Mouse (Mus musculus) adrenal gland, adult 2 months (tissue): ENCODE measurements around the gene Cdk11b. TPM values are rescaled to one million over a fixed set of nuclear protein-coding genes. Genes with fewer than 3 reads are reported as not detected.
"Not testable (repeated sequence)": the region's sequence is repeated elsewhere in the genome, so short reads cannot be mapped to it uniquely, and the experiment has no call there.

Experiments
- DNase-seq: peaks from one replicate; pipeline ENCODE4 v3.0.0; 2021
- polyA plus RNA-seq: library from polyadenylated mRNA; depleted of rRNA; stranded (reverse); fragments of >200 nt; gene quantifications from 2 replicates; pipeline ENCODE4 v1.2.3, GENCODE M21; 2012; rRNA removed
- total RNA-seq, 2 experiments: library from RNA; stranded (reverse); gene quantifications; 2 replicates each; pipeline ENCODE4 v1.2.3; 2021

Gene Cdk11b
- total and polyA plus RNA-seq, 3 experiments: 18.9 to 46.7 (median 41.6) TPM

DNA sequence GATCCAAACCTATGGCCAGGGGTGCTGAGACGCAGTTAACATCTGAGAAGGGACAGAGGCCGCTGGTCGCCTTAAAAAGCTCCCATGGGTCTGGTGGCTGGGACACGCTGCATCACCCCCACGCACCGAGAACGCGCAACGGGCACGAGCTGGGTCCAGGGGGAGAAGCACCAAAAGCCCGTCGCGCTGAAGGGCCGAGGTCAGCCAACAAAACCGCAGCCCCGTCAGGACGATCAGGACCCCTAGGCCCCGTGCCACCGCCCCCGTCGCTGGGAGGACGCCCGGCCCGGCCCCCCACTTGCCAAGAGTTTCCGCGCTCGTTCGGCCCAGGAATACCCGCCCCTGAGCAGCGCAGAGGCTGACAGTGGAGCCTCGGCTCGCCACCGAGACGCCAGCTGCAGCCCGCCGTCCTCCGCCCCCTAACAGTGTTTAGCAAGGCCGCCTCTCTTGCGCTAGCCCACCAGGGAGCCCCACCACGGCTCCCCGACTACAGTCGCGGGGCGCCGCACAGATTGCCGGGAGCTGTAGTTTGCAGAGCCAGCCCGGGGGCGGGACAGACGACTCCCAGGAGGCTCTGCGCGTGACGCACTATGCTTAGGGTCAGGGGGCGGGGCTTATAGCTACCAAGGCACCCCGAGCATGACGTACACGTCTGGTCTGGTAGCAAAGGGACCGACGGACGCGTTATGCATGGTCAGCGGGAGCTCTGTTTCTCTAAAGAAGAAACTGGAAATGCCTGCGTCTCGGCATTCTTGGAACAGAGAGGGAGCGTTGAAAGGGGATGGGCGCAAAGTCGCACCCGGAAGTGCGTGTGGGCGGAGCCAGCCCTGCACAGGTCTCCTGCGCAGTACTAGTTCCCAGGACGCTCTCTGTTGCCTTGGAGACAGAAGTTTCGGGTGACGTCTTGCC is 44.3 kb downstream of the Cdk11b start, which contains the start of gene Mib2:
TSS of gene Mib2 (minus strand) at position 510 of the 909 bp plus-strand sequence.
- peak; percentile 97 for DNase-seq

DNA sequence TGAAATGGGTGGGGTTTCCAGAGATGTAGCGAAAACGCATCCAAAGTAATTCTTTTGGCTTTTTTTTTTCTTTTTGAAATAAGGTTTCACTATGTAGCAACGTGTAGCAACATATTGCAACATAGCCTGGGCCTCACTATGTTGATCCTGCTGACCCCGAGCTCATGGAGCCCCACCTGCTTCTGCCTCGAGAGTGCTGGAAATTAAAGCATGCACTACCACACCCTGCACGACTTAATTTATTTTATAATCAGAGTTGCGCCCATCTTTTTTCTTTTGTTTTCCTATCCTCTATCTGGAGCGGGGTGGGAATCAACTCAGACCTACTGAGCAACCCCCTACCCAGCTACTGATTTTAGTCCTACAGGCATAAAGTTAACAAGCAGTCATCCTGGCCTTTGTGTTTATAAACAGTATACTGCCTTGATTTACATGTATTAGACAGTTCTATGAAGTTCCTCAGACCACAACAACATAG is 45.0 kb downstream of the Cdk11b start:
- DNase-seq: no peak

DNA sequence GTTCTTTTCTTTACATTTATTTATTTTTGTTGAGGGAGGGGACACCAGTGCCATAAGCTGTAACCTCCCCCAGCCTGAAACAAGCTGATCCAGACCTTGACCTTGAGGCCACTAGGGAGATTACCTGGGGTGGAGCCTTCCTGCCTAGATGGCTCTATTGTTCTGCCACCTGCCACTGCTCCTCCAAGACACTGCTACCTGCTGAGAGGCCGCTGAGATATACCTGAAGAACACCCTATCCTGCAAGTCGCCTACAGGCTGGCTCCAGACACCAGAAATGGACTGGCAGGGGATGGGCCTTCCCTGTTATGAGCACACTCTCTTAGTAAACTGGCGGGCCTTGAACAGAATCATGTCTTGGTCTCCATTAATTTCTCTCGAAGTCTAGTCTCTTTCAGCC is 45.6 kb downstream of the Cdk11b start:
- not testable (repeated sequence) for DNase-seq

DNA sequence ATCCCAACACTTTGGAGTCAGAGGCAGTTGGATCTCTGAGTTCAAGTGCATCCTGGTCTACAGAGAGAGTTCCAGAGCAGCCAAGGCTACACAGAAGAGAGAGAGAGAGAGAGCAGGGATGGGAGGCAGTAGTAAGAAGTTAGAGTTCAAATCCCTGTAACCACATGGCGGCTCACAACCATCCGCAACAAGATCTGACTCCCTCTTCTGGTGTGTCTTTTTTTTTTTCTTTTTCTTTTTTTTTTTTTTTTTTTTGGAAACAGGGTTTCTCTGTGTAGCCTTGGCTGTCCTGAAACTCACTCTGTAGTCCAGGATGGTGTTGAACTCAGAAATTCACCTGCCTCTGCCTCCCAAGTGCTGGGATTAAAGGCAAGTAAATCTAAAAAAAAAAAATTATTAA is 47.4 kb downstream of the Cdk11b start:
- no peak for DNase-seq

DNA sequence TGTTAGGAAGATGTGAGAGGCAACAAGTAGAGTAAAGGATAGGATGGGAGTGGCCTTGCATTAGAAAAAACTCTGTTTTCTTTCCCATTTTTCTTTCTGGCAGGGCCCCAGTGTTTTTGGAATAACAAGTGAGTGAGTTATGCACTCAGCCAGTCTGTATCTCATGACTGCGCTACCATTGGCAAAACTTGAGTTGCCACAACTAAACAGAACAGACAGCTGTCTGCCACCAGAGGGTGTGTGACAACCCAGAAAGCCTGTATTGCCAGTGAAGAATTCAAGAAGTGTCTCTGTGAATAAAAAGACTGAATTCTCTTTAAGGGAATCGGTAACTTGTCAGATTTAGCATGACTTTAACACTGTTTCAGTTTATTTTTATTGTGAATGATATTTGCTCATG is 51.3 kb downstream of the Cdk11b start:
- peak; percentile 44 for DNase-seq

DNA sequence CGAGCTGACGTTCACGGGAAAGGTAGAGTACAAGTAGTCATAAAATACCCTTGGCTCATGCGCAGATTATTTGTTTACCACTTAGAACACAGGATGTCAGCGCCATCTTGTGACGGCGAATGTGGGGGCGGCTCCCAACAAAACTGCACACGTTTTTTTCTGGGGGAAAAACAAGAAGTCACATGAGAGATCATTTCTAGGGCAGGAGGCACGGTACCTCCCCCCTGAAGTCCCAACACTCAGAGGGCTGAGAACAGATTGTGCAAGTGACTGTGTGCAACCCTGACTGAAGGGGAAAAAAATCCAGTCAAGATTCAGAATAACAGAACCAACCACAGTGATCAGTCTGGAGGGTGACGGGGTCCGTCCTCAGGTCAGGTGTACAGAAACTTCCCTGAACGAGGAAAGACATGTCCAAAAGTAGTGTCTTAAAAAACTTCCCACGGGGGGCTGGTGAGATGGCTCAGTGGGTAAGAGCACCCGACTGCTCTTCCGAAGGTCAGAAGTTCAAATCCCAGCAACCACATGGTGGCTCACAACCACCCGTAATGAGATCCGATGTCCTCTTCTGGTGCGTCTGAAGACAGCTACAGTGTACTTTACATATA is 59.1 kb downstream of the Cdk11b start:
- DNase-seq: not testable (repeated sequence)

DNA sequence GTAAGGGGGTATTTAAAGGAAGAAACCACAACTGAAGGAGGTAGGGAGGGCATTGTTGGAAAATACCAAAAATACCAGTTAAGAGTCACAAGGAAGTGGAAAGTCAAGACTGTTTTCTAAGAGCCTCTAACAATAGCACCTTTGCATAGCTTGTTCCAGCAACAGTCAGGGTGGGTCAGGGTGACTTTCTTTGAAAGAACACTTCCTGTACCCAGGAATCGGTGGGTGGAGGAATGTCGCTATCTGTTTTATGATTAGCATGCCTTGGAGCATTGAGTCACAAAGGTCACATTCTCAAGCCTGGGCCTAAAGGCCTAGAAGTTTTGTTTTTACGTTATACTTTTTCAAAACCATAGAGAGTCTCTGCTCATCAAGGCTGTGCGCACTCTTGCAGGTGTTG is 63.1 kb downstream of the Cdk11b start:
- not testable (repeated sequence) for DNase-seq

DNA sequence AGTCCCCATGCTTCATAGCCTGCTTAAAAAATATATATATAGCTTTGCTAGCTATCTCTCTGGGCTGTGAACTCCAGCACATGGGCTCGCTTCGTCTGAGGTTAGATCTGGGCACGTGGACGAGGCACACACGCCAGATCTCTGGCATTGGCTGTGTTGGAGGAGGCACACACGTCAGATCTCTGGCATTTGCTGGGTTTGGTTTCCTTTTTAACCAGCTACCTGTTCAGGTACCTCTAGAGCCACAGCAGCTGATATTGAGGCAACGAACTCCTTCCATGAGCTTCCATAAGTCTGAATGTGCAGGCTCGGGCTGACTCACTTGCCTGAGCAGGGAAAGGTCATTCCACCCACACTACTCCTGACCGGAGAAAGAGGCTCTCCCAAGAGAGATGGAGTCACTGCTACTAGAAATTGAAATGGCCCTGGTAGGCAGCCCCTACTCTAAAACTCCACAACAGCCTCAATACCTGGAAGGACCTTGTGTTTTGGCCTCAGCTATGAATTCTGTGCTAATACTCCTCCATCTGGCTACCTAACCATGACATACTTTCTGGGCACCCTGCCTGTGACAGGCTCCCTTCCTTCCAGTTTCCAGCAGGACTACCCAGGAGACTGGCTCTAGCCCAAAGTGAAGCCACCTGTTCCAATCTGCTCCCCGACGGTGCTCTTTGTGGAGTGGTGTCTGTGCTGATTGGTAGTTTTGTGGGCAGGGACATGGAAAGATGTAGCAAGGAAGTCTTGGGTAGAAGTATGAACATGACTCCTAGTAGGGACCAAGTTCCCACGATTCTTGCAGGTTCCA is 66.1 kb downstream of the Cdk11b start:
- peak; percentile 40 for DNase-seq

DNA sequence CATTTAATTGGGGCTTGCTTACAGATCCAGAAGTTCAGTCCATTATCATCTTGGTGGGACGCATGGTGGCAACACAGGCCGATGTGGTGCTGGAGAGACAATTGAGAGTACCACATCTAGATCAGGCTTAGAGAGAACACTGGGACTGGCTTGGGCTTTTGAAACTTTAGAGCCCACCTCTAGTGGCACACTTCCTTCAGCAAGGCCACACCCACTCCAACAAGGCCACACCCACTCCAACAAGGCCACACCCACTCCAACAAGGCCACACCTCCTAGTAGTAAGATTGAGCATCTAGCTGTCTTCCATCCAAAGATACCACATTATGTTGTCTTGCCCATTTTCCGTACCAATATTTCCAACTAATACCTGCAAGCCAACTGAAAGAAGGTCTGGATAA is 67.8 kb downstream of the Cdk11b start:
- DNase-seq: no peak

DNA sequence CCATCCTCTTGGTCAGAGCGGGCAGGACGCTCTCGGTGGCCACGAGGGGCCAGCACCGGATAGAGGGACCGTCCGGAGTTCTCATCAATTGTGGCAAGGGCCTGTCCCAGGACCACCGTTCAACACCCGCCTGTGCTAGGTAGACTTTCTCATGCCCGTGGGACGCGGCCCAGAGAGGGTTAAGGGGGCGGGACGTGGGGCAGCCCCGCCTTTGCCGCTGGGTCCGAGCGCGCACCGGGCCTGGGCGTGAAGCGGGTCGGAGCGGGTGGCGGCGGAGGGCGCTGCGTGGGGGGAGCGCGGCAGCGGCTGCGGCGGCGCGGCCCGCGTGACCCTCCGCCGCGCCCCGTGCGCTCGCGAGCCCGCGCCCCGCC is 69.4 kb downstream of the Cdk11b start, which contains the start of gene Fndc10:
TSS of gene Fndc10 (plus strand) at position 232 of the 371 bp plus-strand sequence.
- peak; percentile 87 for DNase-seq

DNA sequence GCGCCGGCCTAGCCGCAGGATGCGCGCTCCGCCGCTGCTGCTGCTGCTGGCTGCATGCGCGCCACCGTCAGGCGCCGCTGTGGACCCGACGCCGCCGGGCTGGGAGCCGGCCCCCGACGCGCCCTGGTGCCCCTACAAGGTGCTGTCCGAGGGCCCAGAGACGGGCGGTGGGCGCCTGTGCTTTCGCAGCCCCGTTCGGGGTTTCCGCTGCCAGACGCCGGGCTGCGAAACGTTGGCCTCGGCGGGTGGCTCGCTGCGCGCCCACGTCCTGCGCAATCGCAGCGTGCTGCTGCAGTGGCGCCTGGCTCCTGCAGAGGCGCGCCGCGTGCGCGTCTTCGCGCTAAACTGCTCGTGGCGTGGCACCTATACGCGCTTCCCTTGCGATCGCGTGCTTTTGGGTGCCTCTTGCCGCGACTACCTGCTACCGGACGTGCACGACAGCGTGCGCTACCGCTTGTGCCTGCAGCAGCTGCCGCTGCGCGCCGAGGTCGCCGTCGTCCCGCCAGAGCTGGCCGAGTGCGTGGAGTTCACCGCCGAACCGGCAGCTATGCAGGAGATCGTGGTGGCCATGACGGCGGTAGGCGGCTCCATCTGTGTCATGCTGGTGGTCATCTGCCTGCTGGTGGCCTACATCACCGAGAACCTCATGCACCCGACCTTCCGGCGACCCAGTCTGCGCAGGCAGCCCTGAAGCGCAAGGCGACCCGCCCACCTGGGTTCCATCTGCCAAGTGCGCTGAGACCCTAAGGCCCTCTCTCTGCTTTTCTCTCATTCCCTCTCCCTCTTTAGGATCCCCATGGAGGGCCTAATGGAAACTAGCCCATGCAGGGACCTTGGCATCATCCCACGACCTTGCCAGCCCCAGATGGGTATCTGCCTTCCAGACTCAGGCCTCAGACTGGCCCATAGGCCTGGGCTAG is 70.1 kb downstream of the Cdk11b start:
- peak; percentile 85 for DNase-seq

DNA sequence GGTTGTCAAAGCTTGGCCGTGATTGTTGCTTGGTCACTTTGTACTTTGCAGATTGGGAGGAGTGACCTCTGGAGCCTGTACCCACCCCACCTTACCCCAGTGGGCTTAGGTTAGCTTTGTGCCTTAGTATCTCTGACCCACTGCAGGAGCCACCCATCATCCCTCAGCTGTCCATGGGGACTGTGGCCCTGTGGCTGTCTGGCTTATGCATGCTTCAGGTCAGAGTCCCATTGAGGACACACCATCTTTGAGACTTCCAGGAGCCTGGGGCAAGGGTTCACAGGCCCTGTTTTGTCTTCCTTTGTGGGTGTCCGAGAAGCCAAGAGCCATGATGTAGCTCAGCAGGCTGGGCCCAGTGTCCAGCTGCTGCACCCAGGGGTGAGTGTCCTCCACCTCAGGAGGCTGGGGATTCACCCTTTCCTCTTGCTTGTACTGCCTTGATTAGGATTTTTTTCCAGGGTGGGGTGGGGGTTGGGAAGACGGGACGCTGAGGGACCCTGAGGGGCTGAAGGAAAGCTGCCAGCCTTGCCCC is 70.9 kb downstream of the Cdk11b start:
- peak; percentile 32 for DNase-seq

DNA sequence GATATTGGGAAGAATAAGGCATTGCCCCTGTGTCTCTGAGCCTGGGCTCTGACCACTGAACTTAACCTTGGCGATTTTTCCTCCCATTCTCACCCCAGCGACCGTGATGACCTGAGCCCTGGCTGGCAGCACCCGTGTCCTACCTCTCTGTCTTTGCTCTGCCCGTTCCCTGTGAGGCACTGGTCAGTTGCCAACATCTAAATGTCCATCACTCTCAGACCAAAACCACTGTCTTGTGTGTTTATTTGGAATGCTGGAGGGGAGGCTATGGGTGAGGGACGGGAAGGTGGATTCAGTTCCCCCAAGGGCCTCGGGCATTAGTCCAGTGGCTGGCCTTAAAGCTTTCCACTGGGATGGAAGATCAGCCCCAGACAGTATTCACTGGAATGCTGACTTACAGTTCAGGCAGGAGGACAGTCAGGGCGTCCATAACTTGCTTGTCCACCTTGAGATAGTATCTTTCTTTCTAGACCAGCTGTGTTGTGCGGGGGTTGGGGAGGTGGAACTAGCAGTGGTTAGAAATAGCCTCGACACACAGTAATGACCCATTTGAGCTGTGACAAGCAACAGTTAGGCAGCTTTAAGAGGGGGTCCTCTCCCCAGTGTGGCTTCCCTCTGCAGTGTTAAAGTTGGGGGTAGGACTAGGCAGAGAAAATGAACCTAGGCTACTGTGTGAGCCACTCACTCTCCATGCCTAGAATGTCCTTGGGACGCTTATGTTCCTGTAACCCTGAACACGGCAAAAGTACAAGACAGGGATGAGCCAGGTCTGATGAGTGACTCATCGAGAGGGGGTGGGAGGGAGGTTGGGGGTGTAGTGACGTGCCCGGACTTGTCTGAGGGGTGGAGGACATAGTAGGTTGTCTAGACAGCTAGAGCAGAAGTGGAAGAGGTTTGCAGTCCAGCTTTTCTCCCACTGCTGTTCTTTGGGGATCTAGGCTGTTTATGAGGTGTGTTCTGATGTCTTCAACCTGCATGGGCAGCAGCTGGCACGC is 71.9 kb downstream of the Cdk11b start:
- peak; percentile 80 for DNase-seq

Other genes with a start within 250 kb of the Cdk11b start
- not detected for gene Gabrd, start 226.7 kb upstream of the Cdk11b start, total RNA-seq
- 0.86 and 1.4 TPM in 2 replicates for gene Gabrd, start 226.7 kb upstream of the Cdk11b start, polyA plus RNA-seq
- under 1 TPM; 0.62 to 0.63 TPM for gene Cfap74, start 215.7 kb upstream of the Cdk11b start, total RNA-seq
- 0.50 and 0.65 TPM in 2 replicates for gene Cfap74, start 215.7 kb upstream of the Cdk11b start, polyA plus RNA-seq
- gene Tmem52, start 155.7 kb upstream of the Cdk11b start, total RNA-seq: 10 to 100 TPM in 1 of 2 experiments, 1 to 10 TPM in 1; 7.5 to 13.1 TPM
- 79.1 and 189 TPM in 2 replicates for gene Tmem52, start 155.7 kb upstream of the Cdk11b start, polyA plus RNA-seq
- 100 to 1,000 TPM; 445 to 452 TPM for gene Gnb1, start 133.5 kb upstream of the Cdk11b start, total RNA-seq
- 353 and 354 TPM in 2 replicates for gene Gnb1, start 133.5 kb upstream of the Cdk11b start, polyA plus RNA-seq
- 100 to 1,000 TPM; 184 to 322 TPM for gene Nadk, start 62.5 kb upstream of the Cdk11b start, total RNA-seq
- 297 and 390 TPM in 2 replicates for gene Nadk, start 62.5 kb upstream of the Cdk11b start, polyA plus RNA-seq
- gene Slc35e2, start 23.4 kb upstream of the Cdk11b start, total RNA-seq: 10 to 100 TPM; 33.6 to 35.9 TPM
- 17.5 and 29.6 TPM in 2 replicates for gene Slc35e2, start 23.4 kb upstream of the Cdk11b start, polyA plus RNA-seq
- not detected for gene Gm10563, start 20.6 kb downstream of the Cdk11b start, total RNA-seq
- not detected in 2 replicates for gene Gm10563, start 20.6 kb downstream of the Cdk11b start, polyA plus RNA-seq
- 1 to 10 TPM; 5.2 to 7.6 TPM for gene Mmp23, start 28.5 kb downstream of the Cdk11b start, total RNA-seq
- gene Mmp23, start 28.5 kb downstream of the Cdk11b start, polyA plus RNA-seq: 23.2 and 23.9 TPM in 2 replicates
- gene Mib2, start 44.3 kb downstream of the Cdk11b start, total RNA-seq: 10 to 100 TPM; 40.8 to 50.9 TPM
- gene Mib2, start 44.3 kb downstream of the Cdk11b start, polyA plus RNA-seq: 110 and 117 TPM in 2 replicates
- 10 to 100 TPM; 42.6 to 65.1 TPM for gene Fndc10, start 69.5 kb downstream of the Cdk11b start, total RNA-seq
- 247 and 266 TPM in 2 replicates for gene Fndc10, start 69.5 kb downstream of the Cdk11b start, polyA plus RNA-seq
- gene Ssu72, start 79.9 kb downstream of the Cdk11b start, total RNA-seq: 100 to 1,000 TPM; 104 to 143 TPM
- 178 and 190 TPM in 2 replicates for gene Ssu72, start 79.9 kb downstream of the Cdk11b start, polyA plus RNA-seq
- under 1 TPM; 0.55 to 0.73 TPM for gene Tmem240, start 109.9 kb downstream of the Cdk11b start, total RNA-seq
- 2.0 and 3.1 TPM in 2 replicates for gene Tmem240, start 109.9 kb downstream of the Cdk11b start, polyA plus RNA-seq
- gene Atad3a, start 136.2 kb downstream of the Cdk11b start, total RNA-seq: 10 to 100 TPM; 71.4 to 90.7 TPM
- 226 and 242 TPM in 2 replicates for gene Atad3a, start 136.2 kb downstream of the Cdk11b start, polyA plus RNA-seq
- gene Vwa1, start 149.8 kb downstream of the Cdk11b start, total RNA-seq: 1 to 10 TPM; 2.5 to 4.8 TPM
- 9.4 and 12.0 TPM in 2 replicates for gene Vwa1, start 149.8 kb downstream of the Cdk11b start, polyA plus RNA-seq
- under 1 TPM; 0.52 to 0.62 TPM for gene Tmem88b, start 161.0 kb downstream of the Cdk11b start, total RNA-seq
- gene Tmem88b, start 161.0 kb downstream of the Cdk11b start, polyA plus RNA-seq: 0.81 and 0.97 TPM in 2 replicates
- gene Ankrd65, start 165.6 kb downstream of the Cdk11b start, total RNA-seq: not detected
- gene Ankrd65, start 165.6 kb downstream of the Cdk11b start, polyA plus RNA-seq: 0.11 and 0.16 TPM in 2 replicates
- gene Mrpl20, start 178.0 kb downstream of the Cdk11b start, total RNA-seq: 100 to 1,000 TPM; 122 to 141 TPM
- gene Mrpl20, start 178.0 kb downstream of the Cdk11b start, polyA plus RNA-seq: 42.1 and 65.2 TPM in 2 replicates
- 100 to 1,000 TPM in 1 of 2 experiments, 10 to 100 TPM in 1; 70.2 to 118 TPM for gene Ccnl2, start 187.6 kb downstream of the Cdk11b start, total RNA-seq
- gene Ccnl2, start 187.6 kb downstream of the Cdk11b start, polyA plus RNA-seq: 56.0 and 58.2 TPM in 2 replicates
- 100 to 1,000 TPM; 155 to 164 TPM for gene Aurkaip1, start 206.4 kb downstream of the Cdk11b start, total RNA-seq
- gene Aurkaip1, start 206.4 kb downstream of the Cdk11b start, polyA plus RNA-seq: 276 and 293 TPM in 2 replicates
- gene Mxra8, start 214.8 kb downstream of the Cdk11b start, total RNA-seq: 10 to 100 TPM; 36.9 to 55.5 TPM
- gene Mxra8, start 214.8 kb downstream of the Cdk11b start, polyA plus RNA-seq: 164 and 185 TPM in 2 replicates
- 10 to 100 TPM; 58.1 to 66.7 TPM for gene Dvl1, start 222.5 kb downstream of the Cdk11b start, total RNA-seq
- 187 and 202 TPM in 2 replicates for gene Dvl1, start 222.5 kb downstream of the Cdk11b start, polyA plus RNA-seq
- gene Tas1r3, start 238.5 kb downstream of the Cdk11b start, total RNA-seq: under 1 TPM; 0.32 to 0.35 TPM
- gene Tas1r3, start 238.5 kb downstream of the Cdk11b start, polyA plus RNA-seq: 0.56 and 0.62 TPM in 2 replicates
- 10 to 100 TPM; 18.7 to 21.1 TPM for gene Cptp, start 244.6 kb downstream of the Cdk11b start, total RNA-seq
- gene Cptp, start 244.6 kb downstream of the Cdk11b start, polyA plus RNA-seq: 29.4 and 37.1 TPM in 2 replicates
- gene Ints11, start 244.7 kb downstream of the Cdk11b start, total RNA-seq: 10 to 100 TPM; 27.5 to 32.0 TPM
- 24.5 and 30.8 TPM in 2 replicates for gene Ints11, start 244.7 kb downstream of the Cdk11b start, polyA plus RNA-seq